Mouse (Mus musculus) heart, postnatal 25 days (tissue): ENCODE results near the gene Stpg3. TPM values are rescaled to one million over a fixed set of nuclear protein-coding genes. Genes with fewer than 3 reads are reported as not detected.

ENCODE experiments used
- DNase-seq: peaks from one replicate; pipeline ENCODE4 v3.0.0; 2022; ENCODE audit warnings: low spot score
- intact Hi-C: fragments of 180-260 bp; cut with DNase I; formaldehyde crosslinking; loops from one replicate; pipeline ENCODE4 v1.15.1; 2025
- total RNA-seq, 2 experiments: library from RNA; stranded (reverse); gene quantifications; 2 replicates each; pipeline ENCODE4 v1.2.3; 2021

The Stpg3 gene
- total RNA-seq, 2 experiments from 2014 or later: not detected

DNA sequence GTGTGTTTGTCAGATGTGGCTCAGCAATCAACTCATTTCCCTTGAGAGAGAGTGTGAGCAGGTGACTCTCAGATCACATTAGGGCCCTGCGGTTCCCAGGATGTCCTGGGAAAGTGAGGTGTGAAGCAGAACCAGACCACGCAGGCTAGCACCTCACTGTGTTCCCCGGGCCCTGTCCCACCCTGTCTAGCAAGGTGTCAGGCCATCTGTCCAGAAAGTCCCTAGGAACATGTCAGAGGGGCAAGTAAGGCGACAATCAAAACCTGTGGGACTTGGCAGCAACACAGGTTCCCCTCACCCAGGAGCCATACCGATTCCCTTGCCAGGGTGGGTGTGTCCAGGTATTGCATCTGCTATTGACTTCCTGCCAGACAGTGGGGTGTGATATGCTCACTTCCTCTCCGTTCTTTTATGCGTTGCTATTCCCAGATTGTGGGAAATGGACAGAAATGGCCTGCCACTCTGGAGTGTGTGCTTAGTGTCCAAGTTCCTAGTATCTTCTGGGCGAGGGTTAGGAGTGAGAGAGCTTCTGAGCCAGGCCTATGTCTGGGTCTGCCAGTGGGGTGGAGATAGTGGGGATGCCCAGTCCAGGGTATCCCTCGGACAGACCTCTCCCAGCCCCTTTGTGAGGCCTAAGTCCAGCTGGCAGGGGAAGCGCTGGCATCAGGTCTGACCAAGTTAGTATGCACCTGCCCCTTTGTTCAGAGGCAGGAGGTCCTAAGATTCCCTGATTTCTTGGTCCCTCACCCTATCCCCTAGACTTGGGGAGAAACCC lies 43.9 kb downstream of the Stpg3 start:
- DNase-seq: no peak
- intact Hi-C loops: no loop called here

DNA sequence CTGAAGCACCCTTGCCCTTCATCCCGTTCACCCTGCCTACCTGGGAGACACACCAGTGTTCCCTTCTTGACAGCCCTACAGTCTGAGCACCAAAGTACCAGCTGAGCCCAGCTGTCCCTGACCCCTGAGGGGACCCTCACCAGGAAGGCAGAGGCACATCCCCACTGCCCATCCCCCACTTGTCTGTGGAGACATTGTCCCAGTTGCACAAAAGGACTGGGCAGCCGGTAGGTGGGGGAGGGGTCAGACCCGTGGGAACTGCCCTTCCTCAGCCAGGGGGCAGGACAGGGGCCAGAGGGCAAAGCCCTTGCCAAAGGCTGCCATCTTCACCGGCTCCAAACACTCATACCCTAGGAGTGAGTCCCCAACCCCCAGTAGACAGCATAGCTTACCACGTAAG lies 44.7 kb downstream of the Stpg3 start:
- intact Hi-C loops: no loop called here

DNA sequence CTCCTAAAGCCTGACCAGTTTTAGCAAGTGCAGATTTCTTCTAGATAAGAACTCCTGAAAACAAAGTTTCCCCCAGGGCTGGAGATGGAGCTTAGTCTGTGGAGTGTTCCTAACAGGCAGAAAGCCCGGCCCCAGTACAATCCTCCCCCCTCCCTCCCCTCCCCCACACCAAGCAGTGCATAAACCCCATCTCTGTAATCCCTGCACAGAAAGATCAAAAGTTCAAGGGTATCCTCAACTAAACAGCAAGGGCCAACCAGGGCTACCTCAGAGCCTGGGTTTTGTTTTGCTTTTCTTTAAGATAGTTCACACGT lies 45.8 kb downstream of the Stpg3 start:
- intact Hi-C loops: no loop called here
- DNase-seq: no peak

More for the DNA sequence above, 44.7 kb downstream of the Stpg3 start:
- DNase-seq: no peak

DNA sequence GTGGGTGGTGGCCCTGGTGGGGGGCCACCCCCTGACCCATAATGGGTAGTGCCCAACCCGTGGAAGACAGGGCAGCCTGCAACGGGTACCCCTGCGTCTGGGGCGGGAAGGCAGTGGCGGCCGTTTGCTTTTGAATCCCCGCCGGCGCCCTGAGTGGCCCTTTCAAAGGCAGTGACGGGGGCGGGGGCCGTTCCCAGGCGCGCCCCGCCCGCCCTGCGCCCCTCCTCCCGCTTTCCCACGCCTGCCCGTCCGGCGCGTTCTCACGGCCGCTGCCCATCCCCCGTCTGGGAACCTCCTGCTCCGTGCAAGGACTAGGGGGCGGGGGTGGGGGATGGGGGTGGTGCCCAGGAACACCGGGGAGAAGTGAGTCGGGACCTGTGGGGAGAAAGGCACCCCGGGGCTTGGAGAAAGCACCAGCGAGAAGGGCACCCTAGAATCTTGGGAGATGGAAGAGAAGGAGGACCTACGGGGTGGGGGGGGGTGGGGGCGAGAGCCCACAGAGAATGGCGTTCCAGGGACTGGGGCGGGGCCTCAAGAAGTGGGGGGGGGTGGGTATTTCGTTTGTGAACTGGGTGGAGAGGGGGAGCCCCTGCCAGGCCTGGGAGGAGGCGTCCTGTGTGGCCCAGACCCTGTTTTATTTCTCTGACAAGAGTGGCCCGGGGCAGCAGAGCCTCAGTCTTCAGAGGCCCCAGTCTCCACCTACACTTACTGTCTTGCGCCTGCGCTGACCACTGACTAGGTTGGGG lies 46.3 kb downstream of the Stpg3 start:
- DNase-seq: peak; percentile 48
- intact Hi-C loops: no loop called here

DNA sequence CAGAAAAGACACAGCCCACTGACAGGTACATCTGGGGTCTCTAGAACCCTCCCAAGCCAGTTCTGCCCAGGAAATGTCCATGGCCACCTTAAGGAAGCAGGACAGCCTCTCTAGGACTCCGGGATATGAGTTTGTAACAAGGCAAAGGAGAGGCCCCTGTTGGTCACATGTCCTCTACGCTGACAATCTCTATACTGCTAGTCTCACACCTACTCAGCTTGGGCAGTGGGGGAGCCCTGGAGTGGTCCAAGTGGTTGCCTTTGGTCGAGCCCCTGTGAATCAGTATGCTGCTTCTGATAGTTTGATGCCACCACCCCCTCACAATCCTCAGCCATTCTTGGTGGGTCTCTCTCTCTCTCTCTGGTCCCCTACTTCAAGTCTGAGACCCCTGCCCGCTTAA lies 47.0 kb downstream of the Stpg3 start:
- intact Hi-C loops: no loop called here
- no peak for DNase-seq

Other genes with a start within 250 kb of the Stpg3 start
- gene Mrpl41, start 239.5 kb downstream of the Stpg3 start, total RNA-seq: 100 to 1,000 TPM in 1 of 2 experiments, 10 to 100 TPM in 1; 98.7 to 101 TPM
- 10 to 100 TPM; 22.2 to 23.3 TPM for gene Pnpla7, start 238.6 kb downstream of the Stpg3 start, total RNA-seq
- gene Nsmf, start 160.3 kb downstream of the Stpg3 start, total RNA-seq: 10 to 100 TPM; 19.8 to 21.2 TPM
- gene Entpd8, start 134.3 kb downstream of the Stpg3 start, total RNA-seq: not detected
- not detected for gene Noxa1, start 119.5 kb downstream of the Stpg3 start, total RNA-seq
- gene Nrarp, start 33.9 kb downstream of the Stpg3 start, total RNA-seq: 10 to 100 TPM in 1 of 2 experiments, 1 to 10 TPM in 1; 7.2 to 11.5 TPM
- gene Tor4a, start 17.8 kb downstream of the Stpg3 start, total RNA-seq: 1 to 10 TPM; 4.1 to 4.2 TPM
- gene Nelfb, start 3.1 kb downstream of the Stpg3 start, total RNA-seq: 10 to 100 TPM; 36.1 to 40.6 TPM
- gene Fam166a, start 4.1 kb upstream of the Stpg3 start, total RNA-seq: not detected
- gene Tubb4b, start 10.1 kb upstream of the Stpg3 start, total RNA-seq: 100 to 1,000 TPM; 258 to 313 TPM
- gene Slc34a3, start 19.7 kb upstream of the Stpg3 start, total RNA-seq: not detected
- not detected for gene Rnf224, start 22.1 kb upstream of the Stpg3 start, total RNA-seq
- under 1 TPM in 1 of 2 experiments, not detected in 1; 0.53 TPM for gene Rnf208, start 27.6 kb upstream of the Stpg3 start, total RNA-seq
- not detected for gene Cysrt1, start 27.8 kb upstream of the Stpg3 start, total RNA-seq
- 1 to 10 TPM; 1.5 to 1.7 TPM for gene AL732309.1, start 32.2 kb upstream of the Stpg3 start, total RNA-seq
- 10 to 100 TPM; 12.6 to 13.2 TPM for gene Tmem203, start 40.8 kb upstream of the Stpg3 start, total RNA-seq
- 1 to 10 TPM; 3.6 to 6.0 TPM for gene Tprn, start 48.0 kb upstream of the Stpg3 start, total RNA-seq
- 10 to 100 TPM; 36.7 to 40.5 TPM for gene Ssna1, start 57.8 kb upstream of the Stpg3 start, total RNA-seq
- 10 to 100 TPM; 38.4 to 40.7 TPM for gene Anapc2, start 57.8 kb upstream of the Stpg3 start, total RNA-seq
- gene Tmem210, start 73.5 kb upstream of the Stpg3 start, total RNA-seq: not detected
- not detected for gene Lrrc26, start 75.3 kb upstream of the Stpg3 start, total RNA-seq
- not detected for gene Grin1, start 104.5 kb upstream of the Stpg3 start, total RNA-seq
- gene Man1b1, start 117.7 kb upstream of the Stpg3 start, total RNA-seq: 10 to 100 TPM; 18.0 to 20.9 TPM
- 1 to 10 TPM; 3.0 to 3.4 TPM for gene Dpp7, start 141.7 kb upstream of the Stpg3 start, total RNA-seq
- 1 to 10 TPM; 4.0 to 6.1 TPM for gene Uap1l1, start 151.0 kb upstream of the Stpg3 start, total RNA-seq
- gene Sapcd2, start 157.7 kb upstream of the Stpg3 start, total RNA-seq: under 1 TPM; 0.16 to 0.50 TPM
- 10 to 100 TPM; 10.8 to 13.9 TPM for gene Entpd2, start 181.2 kb upstream of the Stpg3 start, total RNA-seq
- gene Npdc1, start 184.7 kb upstream of the Stpg3 start, total RNA-seq: 10 to 100 TPM; 25.1 to 27.7 TPM
- under 1 TPM in 1 of 2 experiments, not detected in 1; 0.34 TPM for gene Fut7, start 208.6 kb upstream of the Stpg3 start, total RNA-seq
- 10 to 100 TPM; 31.2 to 36.2 TPM for gene Abca2, start 214.1 kb upstream of the Stpg3 start, total RNA-seq
- gene Clic3, start 242.2 kb upstream of the Stpg3 start, total RNA-seq: 1 to 10 TPM; 2.4 to 3.6 TPM
- 10 to 100 TPM; 17.4 to 20.8 TPM for gene Paxx, start 246.5 kb upstream of the Stpg3 start, total RNA-seq